ENCODE assay signal across 10 mouse cellular contexts in genomic region chr3:101528900-101529594, GRCm38 (mm10).
DNase-seq lines count a peak whose midpoint lies in the region; ATAC-seq and TF ChIP-seq lines count a peak whose summit lies in the region.
"Had no signal": no experiment of that assay in that cellular context is flagged by ENCODE, and none has a peak within 500 bp of the region (broad histone marks: within the 10 kb centered on the region; RNA-seq: fewer than 3 reads in every experiment).

No protein-coding gene starts in this region.

- no peak overlapping the region for H3K4me2 ChIP-seq in kidney, embryonic 16.5 days (replicated peaks; ENCODE audit: low read depth, low read length)
- no peak overlapping the region for H3K4me2 ChIP-seq in embryonic facial prominence, embryonic 15.5 days (replicated peaks)
- H3K4me2 ChIP-seq in myocyte (ENCODE audit: low read depth): peak overlapping the region; percentile 27

- no peaks in the 10 kb centered on the region for H3K36me3 ChIP-seq in kidney, embryonic 16.5 days (ENCODE audit: insufficient read depth, low read length)
- H3K36me3 ChIP-seq in embryonic facial prominence, embryonic 15.5 days: no peaks in the 10 kb centered on the region
- H3K36me3 ChIP-seq in myocyte (ENCODE audit: control insufficient read depth, insufficient read depth): no peaks in the 10 kb centered on the region

- no peak for TF ChIP-seq POLR2A in myocyte (IDR thresholded peaks at IDR 0.05; ENCODE audit: insufficient read length, low read depth)

- no peak overlapping the region for H3K4me3 ChIP-seq in kidney, embryonic 16.5 days (ENCODE audit: low read length)
- H3K4me3 ChIP-seq in embryonic facial prominence, embryonic 15.5 days (replicated peaks): no peak overlapping the region
- H3K4me3 ChIP-seq in myocyte: no peak overlapping the region
- H3K4me3 ChIP-seq: erythroblast, embryonic 14.5 days had no signal

- DNase-seq in kidney, adult 18-20 months: peak; percentile 33
- DNase-seq in heart, postnatal 10 days: peak; percentile 51 to 56
- DNase-seq in gastrocnemius, postnatal 14 days: no peak
- DNase-seq: cerebellum, adult 9-10 months; thymus, adult 2 months had no signal

- intact Hi-C loops in heart, postnatal 10 days (cut with DNase I): loop anchor here (2.0 kb wide), 1 partner anchor 18 kb away; no protein-coding TSS in a partner anchor
- intact Hi-C loops in gastrocnemius, postnatal 14 days (cut with DNase I; ENCODE audit: low total_unique reads): no loop called here

- H3K9me3 ChIP-seq in kidney, embryonic 16.5 days (ENCODE audit: low read length): no peaks in the 10 kb centered on the region
- H3K9me3 ChIP-seq in embryonic facial prominence, embryonic 15.5 days (replicated peaks): no peaks in the 10 kb centered on the region

- H3K4me1 ChIP-seq in kidney, embryonic 16.5 days (ENCODE audit: insufficient read depth, low read length): peaks cover 17% of the 10 kb centered on the region; the same call in 1 of the 2 replicates
- peaks cover 17% of the 10 kb centered on the region for H3K4me1 ChIP-seq in embryonic facial prominence, embryonic 15.5 days

- no peaks in the 10 kb centered on the region for H3K27me3 ChIP-seq in kidney, embryonic 16.5 days (ENCODE audit: insufficient read depth, low read length)
- no peaks in the 10 kb centered on the region for H3K27me3 ChIP-seq in embryonic facial prominence, embryonic 15.5 days
- H3K27me3 ChIP-seq in myocyte (ENCODE audit: control insufficient read depth, insufficient read depth, insufficient read length): no peaks in the 10 kb centered on the region

- no peak for ATAC-seq in kidney, embryonic 16.5 days (ENCODE audit: low FRiP score, low TSS enrichment)
- ATAC-seq in embryonic facial prominence, embryonic 15.5 days (ENCODE audit: insufficient number of reproducible peaks, low FRiP score, low TSS enrichment, low read depth): no peak
- no peak for ATAC-seq in activated CD4-positive, CD25-positive, alpha-beta regulatory T cell, adult 4 months

- H3K9ac ChIP-seq in kidney, embryonic 16.5 days (replicated peaks; ENCODE audit: low read length): no peak overlapping the region
- H3K9ac ChIP-seq in embryonic facial prominence, embryonic 15.5 days: no peak overlapping the region

- no peak overlapping the region for H3K27ac ChIP-seq in kidney, embryonic 16.5 days (ENCODE audit: low read length)
- H3K27ac ChIP-seq in embryonic facial prominence, embryonic 15.5 days (replicated peaks): 0 out of 2 replicates have a peak overlapping the region, but pooled peaks have one; percentile 72

- no peak overlapping the region for H3ac ChIP-seq in myocyte (ENCODE audit: control insufficient read depth, insufficient read length)

- no peaks in the 10 kb centered on the region for H3K79me2 ChIP-seq in myocyte (ENCODE audit: control insufficient read depth, insufficient read depth)

- WGBS in kidney, embryonic 16.5 days: 31% methylated on average over 8 of the region's 8 CpGs
- WGBS in embryonic facial prominence, embryonic 15.5 days: 20% methylated on average over 8 of the region's 8 CpGs

TF ChIP-seq in myocyte, 11 proteins besides CTCF, POLR2A, EP300 and RAD21:
- no peak for TF ChIP-seq TCF3 (IDR thresholded peaks at IDR 0.05; ENCODE audit: insufficient read length, low read depth)
